Mouse (Mus musculus): ENCODE results near the gene Tfcp2. TPM values are rescaled to one million over a fixed set of nuclear protein-coding genes. Genes with fewer than 3 reads are reported as not detected.

Gene Tfcp2
- total and polyA plus RNA-seq, 3 experiments: 5.3 to 7.8 (median 6.8) TPM

DNA sequence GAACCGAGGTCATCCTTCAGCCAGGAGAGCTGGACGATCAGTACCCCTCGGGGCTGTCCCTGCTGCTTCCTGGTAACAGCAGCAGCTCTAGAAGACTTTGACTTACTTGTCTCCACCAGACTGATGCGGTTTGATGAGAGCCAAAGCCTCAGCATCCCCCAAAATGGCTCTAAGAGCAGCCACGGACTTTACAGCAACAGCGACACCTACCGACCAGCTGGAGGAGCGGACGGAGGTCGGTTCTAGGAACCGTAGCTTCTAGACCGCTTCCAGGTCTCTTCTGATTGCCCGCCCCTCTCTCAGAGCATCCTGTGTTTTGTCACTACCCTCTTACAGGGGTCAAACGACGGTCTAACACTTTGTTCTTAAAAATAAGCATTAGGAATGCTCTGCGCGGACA, 94.5 kb downstream of the Tfcp2 start (continued):
- TF ChIP-seq SMC3 (IDR thresholded peaks at IDR 0.05; ENCODE audit: low read depth, low read length): peak; percentile 82
- TF ChIP-seq EP300 (IDR thresholded peaks at IDR 0.05; ENCODE audit: low read length): no peak
- TF ChIP-seq CTCF (conservative IDR thresholded peaks at IDR 0.05 in 1 of 2, IDR thresholded peaks at IDR 0.05 in 1 of 2; ENCODE audit: low read depth in 2 of 2, low read length in 2 of 2): peak; percentile 81 to 97

GRCm38 (mm10) chr15:100456356-100456991, 95.3 kb downstream of the Tfcp2 start:
- Histone ChIP-seq H3K4me3 (replicated peaks in 1 of 3; ENCODE audit: low read depth in 2 of 3, low read length in 2 of 3, poor library complexity in 1 of 3) (no peak overlapping the region), H3K36me3 (replicated peaks in 1 of 2; ENCODE audit: control insufficient read depth in 1 of 2, insufficient read depth in 1 of 2, low read length in 1 of 2) (no peaks in the 10 kb centered on the region), H3K27me3 (replicated peaks) (peaks cover 3% of the 10 kb centered on the region), H3K4me2 (ENCODE audit: insufficient read depth, low read depth, poor library complexity, severe bottlenecking) (no peak overlapping the region), H3K9ac (ENCODE audit: insufficient read depth, low read depth) (no peak overlapping the region), H3K79me2 (replicated peaks; ENCODE audit: control insufficient read depth, extremely low read depth, insufficient read depth, poor library complexity, severe bottlenecking) (no peaks in the 10 kb centered on the region), H3K27ac (ENCODE audit: insufficient read depth, low read depth) (no peak overlapping the region), H3K9me3 (replicated peaks; ENCODE audit: low read length) (no peaks in the 10 kb centered on the region), H3K4me1 (ENCODE audit: control insufficient read depth in 1 of 2, insufficient read depth in 2 of 2) (peaks cover 4 to 22% of the 10 kb centered on the region in 2 experiments)
- in situ Hi-C loops (cut with MboI; ENCODE audit: low pct_ligation_motif_present, low pct_unique_long_range_greater_than_20kb, low sequenced_read_pairs) (no loop called here), dilution Hi-C loops (cut with MboI; ENCODE audit: extremely low pct_ligation_motif_present, extremely low pct_unique_long_range_greater_than_20kb, low sequenced_read_pairs) (no loop called here)
- TF ChIP-seq E2F4 (IDR thresholded peaks at IDR 0.05; ENCODE audit: insufficient replicate concordance, low read depth, low read length) (no peak), POLR2A (IDR thresholded peaks at IDR 0.05; ENCODE audit: low read depth, low read length) (no peak), CTCF (conservative IDR thresholded peaks at IDR 0.05 in 1 of 2, IDR thresholded peaks at IDR 0.05 in 1 of 2; ENCODE audit: low read depth in 2 of 2, low read length in 2 of 2) (no peak), ZKSCAN1 (IDR thresholded peaks at IDR 0.05; ENCODE audit: borderline replicate concordance, low read depth, low read length) (no peak), ZNF384 (IDR thresholded peaks at IDR 0.05; ENCODE audit: low read depth, low read length) (no peak), USF2 (conservative IDR thresholded peaks at IDR 0.05; ENCODE audit: low read depth, low read length) (no peak)
- no peak for DNase-seq (ENCODE audit: extremely low read depth)

DNA sequence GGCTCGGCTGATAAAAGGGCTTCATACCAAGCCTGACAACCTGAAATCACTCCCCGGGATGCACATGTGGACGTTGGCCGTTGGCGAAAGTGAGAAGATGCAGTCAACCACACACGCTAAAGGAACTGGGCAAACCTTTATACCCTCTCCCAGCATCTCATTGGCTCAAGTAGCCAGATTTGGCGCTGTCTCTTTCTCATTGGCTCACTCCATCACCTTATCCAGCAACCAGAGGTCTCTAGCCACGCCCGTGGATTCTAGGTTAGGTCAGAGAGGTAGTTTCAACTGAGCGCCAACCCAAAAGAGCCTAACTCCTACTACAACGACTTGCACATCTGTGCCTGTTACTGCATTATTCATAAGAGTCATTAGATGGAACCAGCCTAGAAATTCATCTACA, 99.3 kb downstream of the Tfcp2 start:
- Histone ChIP-seq H3K79me2 (replicated peaks; ENCODE audit: control insufficient read depth, extremely low read depth, insufficient read depth, poor library complexity, severe bottlenecking) (no peaks in the 10 kb centered on the region), H3K27me3 (replicated peaks) (no peaks in the 10 kb centered on the region), H3K36me3 (replicated peaks in 1 of 2; ENCODE audit: control insufficient read depth in 1 of 2, insufficient read depth in 1 of 2, low read length in 1 of 2) (no peaks in the 10 kb centered on the region), H3K4me1 (ENCODE audit: control insufficient read depth in 1 of 2, insufficient read depth in 2 of 2) (peaks cover 0 to 22% of the 10 kb centered on the region in 2 experiments; a peak in 3 of 4 replicates), H3K9me3 (replicated peaks; ENCODE audit: low read length) (peaks cover 3% of the 10 kb centered on the region), H3K4me3 (replicated peaks in 1 of 3; ENCODE audit: low read depth in 2 of 3, low read length in 2 of 3, poor library complexity in 1 of 3) (no peak overlapping the region), H3K27ac (ENCODE audit: insufficient read depth, low read depth) (no peak overlapping the region), H3K4me2 (ENCODE audit: insufficient read depth, low read depth, poor library complexity, severe bottlenecking) (no peak overlapping the region), H3K9ac (ENCODE audit: insufficient read depth, low read depth) (no peak overlapping the region)
- in situ Hi-C loops (cut with MboI; ENCODE audit: low pct_ligation_motif_present, low pct_unique_long_range_greater_than_20kb, low sequenced_read_pairs): loop anchor here (5.0 kb wide), 1 partner anchor 70 kb away; no protein-coding TSS in a partner anchor
- dilution Hi-C loops (cut with MboI; ENCODE audit: extremely low pct_ligation_motif_present, extremely low pct_unique_long_range_greater_than_20kb, low sequenced_read_pairs): no loop called here
- DNase-seq (ENCODE audit: extremely low read depth): no peak
- TF ChIP-seq IRF4 (IDR thresholded peaks at IDR 0.05; ENCODE audit: low read depth, low read length) (no peak), PAX5 (IDR thresholded peaks at IDR 0.05; ENCODE audit: low read length) (no peak), JUN (IDR thresholded peaks at IDR 0.05; ENCODE audit: insufficient read depth, low read depth, low read length) (no peak), MXI1 (IDR thresholded peaks at IDR 0.05; ENCODE audit: low read depth, low read length) (no peak), RAD21 (IDR thresholded peaks at IDR 0.05; ENCODE audit: low read depth, low read length) (no peak), MAX (IDR thresholded peaks at IDR 0.05; ENCODE audit: low read length) (no peak), USF2 (conservative IDR thresholded peaks at IDR 0.05; ENCODE audit: low read depth, low read length) (no peak), CHD1 (IDR thresholded peaks at IDR 0.05; ENCODE audit: low read depth, low read length) (no peak), BHLHE40 (IDR thresholded peaks at IDR 0.05; ENCODE audit: low read depth, low read length) (no peak), SMC3 (IDR thresholded peaks at IDR 0.05; ENCODE audit: low read depth, low read length) (no peak), CHD2 (IDR thresholded peaks at IDR 0.05; ENCODE audit: low read length) (no peak), ETS1 (conservative IDR thresholded peaks at IDR 0.05; ENCODE audit: low read depth, low read length) (no peak), JUND (conservative IDR thresholded peaks at IDR 0.05; ENCODE audit: low read depth, low read length) (no peak)
